Mouse (Mus musculus) heart, embryonic 14.5 days (tissue): ENCODE results near the gene Mrpl44. TPM values are rescaled to one million over a fixed set of nuclear protein-coding genes. Genes with fewer than 3 reads are reported as not detected.

Experiments
- ATAC-seq: fragments of 200-750 bp; cut with Nextera tagmentation; 2 replicates; pipeline ENCODE4 v1.8.0; 2017; ENCODE audit warnings: low read depth, moderate TSS enrichment; ENCODE audit not compliant: insufficient number of reproducible peaks, insufficient read depth, low FRiP score
- H3K27ac ChIP-seq, 2 experiments: fragments of 200-500 bp in 1 of 2; fragments of 300-500 bp in 1 of 2; sonication (generic) in 1 of 2; replicated peaks in 1 of 2; 2 replicates each; pipeline ENCODE4 v1.5.1; 2012 to 2014; ENCODE audit warnings: low read depth in 2 of 2, low read length in 2 of 2, control low read depth in 1 of 2, mild to moderate bottlenecking in 1 of 2, mixed read lengths in 1 of 2; ENCODE audit not compliant: control insufficient read depth in 1 of 2, insufficient read depth in 1 of 2
- H3K27me3 ChIP-seq: fragments of 300-500 bp; sonication (generic); 2 replicates; pipeline ENCODE4 v1.6.1; 2014; ENCODE audit warnings: mild to moderate bottlenecking, low read length, control low read depth; ENCODE audit not compliant: control insufficient read depth, insufficient read depth
- H3K36me3 ChIP-seq: fragments of 300-500 bp; sonication (generic); 2 replicates; pipeline ENCODE4 v1.6.1; 2014; ENCODE audit warnings: mild to moderate bottlenecking, control low read depth, low read length, mixed read lengths; ENCODE audit not compliant: control insufficient read depth, insufficient read depth
- H3K4me1 ChIP-seq, 2 experiments: fragments of 200-500 bp in 1 of 2; fragments of 300-500 bp in 1 of 2; sonication (generic) in 1 of 2; 2 replicates each; pipeline ENCODE4 v1.6.1; 2012 to 2014; ENCODE audit warnings: low read length in 2 of 2, control low read depth in 1 of 2, mixed read lengths in 1 of 2; ENCODE audit not compliant: control insufficient read depth in 2 of 2, insufficient read depth in 2 of 2
- H3K4me2 ChIP-seq: fragments of 300-500 bp; sonication (generic); 2 replicates; pipeline ENCODE4 v1.6.1; 2014; ENCODE audit warnings: mild to moderate bottlenecking, low read length
- H3K4me3 ChIP-seq, 2 experiments: fragments of 200-500 bp in 1 of 2; fragments of 300-500 bp in 1 of 2; sonication (generic) in 1 of 2; 2 replicates each; pipeline ENCODE4 v1.5.1; 2012 to 2014; ENCODE audit warnings: low read length in 2 of 2, mild to moderate bottlenecking in 2 of 2, control low read depth in 1 of 2, low read depth in 1 of 2, moderate library complexity in 1 of 2; ENCODE audit not compliant: control insufficient read depth in 1 of 2, insufficient read depth in 1 of 2
- H3K9ac ChIP-seq: fragments of 300-500 bp; sonication (generic); 2 replicates; pipeline ENCODE4 v1.6.1; 2014; ENCODE audit warnings: mild to moderate bottlenecking, low read length
- H3K9me3 ChIP-seq: fragments of 300-500 bp; sonication (generic); 2 replicates; pipeline ENCODE4 v1.6.1; 2016; ENCODE audit warnings: low read length, control low read depth; ENCODE audit not compliant: control insufficient read depth
- WGBS: fragments of 180-500 bp; shearing (Covaris S2); extraction: QIAGEN DNeasy Blood & Tissue Kit; methylation state at CpG from one replicate; pipeline ENCODE4 v1.1.7; 2014; 5-methylcytosine and 5-hydroxymethylcytosine counted together
- polyA plus RNA-seq: library from polyadenylated mRNA; unstranded; fragments of >200 nt; fragmentation: Nextera tagmentation; extraction: Ambion mirVana; gene quantifications from 2 replicates; pipeline ENCODE4 v1.2.1, GENCODE M21; 2014

Gene Mrpl44
- polyA plus RNA-seq, 1 experiment from 2014 or later = 45.6 TPM

DNA sequence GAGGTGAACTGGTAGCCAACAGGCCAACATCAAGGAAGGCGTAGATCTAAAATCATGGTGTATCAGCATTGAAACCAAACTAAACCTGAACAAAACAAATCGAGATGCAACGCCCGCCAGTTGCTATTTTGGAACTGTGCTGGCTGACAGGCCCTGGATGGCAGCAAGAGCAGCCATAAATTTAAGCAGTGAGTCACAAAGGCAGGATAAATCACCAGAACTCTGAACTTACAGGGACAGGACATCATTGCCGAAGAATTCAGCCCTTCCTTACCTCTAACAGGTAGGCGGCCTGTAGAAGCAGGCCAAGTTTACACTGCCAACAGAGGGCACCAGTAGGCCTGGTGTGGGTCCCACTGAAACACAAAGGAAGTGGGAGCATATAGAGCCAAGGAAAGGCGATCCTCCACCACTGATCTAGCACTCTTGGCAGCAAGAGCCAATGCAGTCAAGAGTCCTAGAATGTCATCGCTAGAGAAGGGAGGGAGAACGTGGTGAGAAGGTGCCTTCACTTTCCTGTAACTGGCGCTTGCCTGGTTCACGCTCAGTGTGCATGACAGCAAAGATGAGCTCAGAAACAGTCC is 43.6 kb downstream of the Mrpl44 start:
- no peak for ATAC-seq
- Histone ChIP-seq H3K4me3 (no peak overlapping the region), H3K9me3 (no peaks in the 10 kb centered on the region), H3K4me2 (no peak overlapping the region), H3K36me3 (peaks cover 12% of the 10 kb centered on the region; the same call in 1 of the 2 replicates), H3K9ac (no peak overlapping the region), H3K4me1 (peaks cover 11 to 13% of the 10 kb centered on the region in 2 experiments; a peak in 3 of 4 replicates), H3K27ac (peak overlapping the region; percentile 28 to 43; a peak in 3 of 4 replicates), H3K27me3 (no peaks in the 10 kb centered on the region)
- WGBS = 80% methylated on average over 11 of the region's 11 CpGs

DNA sequence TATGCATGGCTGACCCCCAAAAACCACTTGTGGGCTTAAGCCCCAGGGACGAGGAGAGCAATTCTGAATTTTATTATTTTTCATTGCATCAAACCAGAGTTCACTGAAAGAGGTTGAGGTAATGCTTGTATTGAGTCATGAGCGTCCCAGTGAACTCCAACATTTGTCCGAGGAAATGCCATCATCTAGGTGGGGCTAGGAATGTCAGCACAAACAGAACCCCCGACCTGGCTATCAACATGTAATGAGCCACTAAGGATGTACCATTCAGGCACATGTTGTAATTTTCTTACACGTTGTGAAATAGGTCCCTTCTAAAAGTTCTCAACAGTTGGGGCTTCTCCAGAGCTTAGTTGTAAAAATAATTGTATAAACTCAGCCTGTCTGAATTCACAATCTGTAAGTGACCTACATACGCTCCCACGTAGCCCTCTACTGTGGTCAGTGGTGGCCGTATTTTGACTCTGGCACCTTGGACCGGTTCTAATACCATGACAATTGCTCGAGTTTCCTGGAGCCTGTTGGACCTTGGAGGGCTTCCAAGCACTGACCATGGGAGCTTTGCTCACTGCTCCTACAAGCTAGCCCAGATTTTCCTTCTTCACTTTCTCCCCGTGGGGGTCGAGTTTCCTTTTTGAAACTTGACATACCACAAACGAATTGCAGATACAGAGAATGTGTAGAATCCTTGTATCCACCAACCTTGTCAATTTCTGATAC is 47.1 kb downstream of the Mrpl44 start:
- WGBS = 57% methylated on average over 13 of the region's 13 CpGs
- no peak for ATAC-seq
- 0 out of 4 replicates have a peak overlapping the region, but pooled peaks of 1 of the 2 experiments have one; percentile 9 for H3K27ac ChIP-seq

GRCm38 (mm10) chr1:79823951-79824633 is 48.3 kb downstream of the Mrpl44 start:
- Histone ChIP-seq H3K4me1 (peaks cover 15 to 19% of the 10 kb centered on the region in 2 experiments), H3K9me3 (no peaks in the 10 kb centered on the region), H3K4me3 (no peak overlapping the region), H3K36me3 (peaks cover 6% of the 10 kb centered on the region; the same call in 1 of the 2 replicates), H3K4me2 (peak overlapping the region; percentile 38), H3K27ac (peak overlapping the region in 1 of 2 experiments; percentile 4; a peak in 1 of 4 replicates), H3K27me3 (no peaks in the 10 kb centered on the region), H3K9ac (0 out of 2 replicates have a peak overlapping the region, but pooled peaks have one; percentile 16)
- 74% methylated on average over 14 of the region's 14 CpGs for WGBS
- no peak for ATAC-seq

More for the DNA sequence above, 47.1 kb downstream of the Mrpl44 start:
- H3K27me3 ChIP-seq = no peaks in the 10 kb centered on the region
- peaks cover 6% of the 10 kb centered on the region; the same call in 1 of the 2 replicates for H3K36me3 ChIP-seq
- no peak overlapping the region for H3K4me2 ChIP-seq
- H3K9me3 ChIP-seq = no peaks in the 10 kb centered on the region
- no peak overlapping the region for H3K9ac ChIP-seq
- peaks cover 15 to 21% of the 10 kb centered on the region in 2 experiments for H3K4me1 ChIP-seq
- no peak overlapping the region for H3K4me3 ChIP-seq

Other genes with a start within 250 kb of the Mrpl44 start
- gene Ap1s3, start 104.0 kb upstream of the Mrpl44 start, polyA plus RNA-seq = 0.70 and 0.74 TPM in 2 replicates
- gene Wdfy1, start 125 bp downstream of the Mrpl44 start, polyA plus RNA-seq = 28.5 and 33.7 TPM in 2 replicates
- gene Serpine2, start 85.2 kb downstream of the Mrpl44 start, polyA plus RNA-seq = 128 and 156 TPM in 2 replicates